Mouse (Mus musculus) neural tube, embryonic 11.5 days (tissue): ENCODE results near the gene Sec11a. TPM values are rescaled to one million over a fixed set of nuclear protein-coding genes. Genes with fewer than 3 reads are reported as not detected.

Experiments used
- ATAC-seq: fragments of 200-750 bp; cut with Nextera tagmentation; 2 replicates; pipeline ENCODE4 v1.8.0; 2017; ENCODE audit warnings: moderate number of reproducible peaks, mild to moderate bottlenecking, moderate TSS enrichment, moderate library complexity; ENCODE audit not compliant: insufficient read depth, low FRiP score, low TSS enrichment
- DNase-seq: peaks from one replicate; pipeline ENCODE4 v3.0.0-alpha.2; 2015; ENCODE audit warnings: low spot score
- H3K27ac ChIP-seq: fragments of 300-500 bp; sonication (generic); 2 replicates; pipeline ENCODE4 v1.5.1; 2014; ENCODE audit warnings: low read depth, mild to moderate bottlenecking, low read length
- H3K27me3 ChIP-seq: fragments of 300-500 bp; sonication (generic); 2 replicates; pipeline ENCODE4 v1.6.1; 2014; ENCODE audit warnings: mild to moderate bottlenecking, low read length, mixed read lengths; ENCODE audit not compliant: control insufficient read depth, insufficient read depth
- H3K36me3 ChIP-seq: fragments of 300-500 bp; sonication (generic); 2 replicates; pipeline ENCODE4 v1.6.1; 2014; ENCODE audit warnings: mild to moderate bottlenecking, low read length, moderate library complexity, mixed read lengths; ENCODE audit not compliant: control insufficient read depth, insufficient read depth
- H3K4me1 ChIP-seq: fragments of 300-500 bp; sonication (generic); 2 replicates; pipeline ENCODE4 v1.6.1; 2014; ENCODE audit warnings: low read length, mixed read lengths; ENCODE audit not compliant: control insufficient read depth, insufficient read depth
- H3K4me2 ChIP-seq: fragments of 300-500 bp; sonication (generic); 2 replicates; pipeline ENCODE4 v1.6.1; 2014; ENCODE audit warnings: low read depth, mild to moderate bottlenecking, moderate library complexity
- H3K4me3 ChIP-seq: fragments of 300-500 bp; sonication (generic); 2 replicates; pipeline ENCODE4 v1.5.1; 2014; ENCODE audit warnings: low read depth, low read length
- H3K9ac ChIP-seq: fragments of 300-500 bp; sonication (generic); 2 replicates; pipeline ENCODE4 v1.6.1; 2014; ENCODE audit warnings: mild to moderate bottlenecking, low read length
- H3K9me3 ChIP-seq: fragments of 300-500 bp; sonication (generic); 2 replicates; pipeline ENCODE4 v1.6.1; 2016; ENCODE audit warnings: low read length; ENCODE audit not compliant: control insufficient read depth
- WGBS: fragments of 180-500 bp; shearing (Covaris S2); extraction: QIAGEN DNeasy Blood & Tissue Kit; methylation state at CpG from one replicate; pipeline ENCODE4 v1.1.7; 2014; 5-methylcytosine and 5-hydroxymethylcytosine counted together
- polyA plus RNA-seq: library from polyadenylated mRNA; unstranded; fragments of >200 nt; fragmentation: Nextera tagmentation; extraction: Ambion mirVana; gene quantifications from 2 replicates; pipeline ENCODE4 v1.2.1, GENCODE M21; 2014

The Sec11a gene
- polyA plus RNA-seq, 1 experiment from 2014 or later, result 181 TPM

- Histone ChIP-seq H3K27me3 (no peaks in the 10 kb centered on the region), H3K36me3 (no peaks in the 10 kb centered on the region), H3K9ac (no peak overlapping the region), H3K4me2 (no peak overlapping the region), H3K4me3 (no peak overlapping the region), H3K27ac (no peak overlapping the region), H3K9me3 (no peaks in the 10 kb centered on the region), H3K4me1 (no peaks in the 10 kb centered on the region)
- no peak for DNase-seq
- ATAC-seq, result no peak
- 76% methylated on average over 2 of the region's 2 CpGs for WGBS
Observed at GRCm38 (mm10) chr7:80971419-80971818, 23.8 kb upstream of the Sec11a start.

- Histone ChIP-seq H3K9ac (no peak overlapping the region), H3K9me3 (no peaks in the 10 kb centered on the region), H3K36me3 (no peaks in the 10 kb centered on the region), H3K4me1 (no peaks in the 10 kb centered on the region), H3K27me3 (no peaks in the 10 kb centered on the region), H3K4me2 (no peak overlapping the region), H3K27ac (no peak overlapping the region), H3K4me3 (no peak overlapping the region)
- WGBS, result 72% methylated on average over 3 of the region's 3 CpGs
- ATAC-seq (no peak), DNase-seq (no peak)
Observed at GRCm38 (mm10) chr7:80970913-80971312, 23.3 kb upstream of the Sec11a start.

- Histone ChIP-seq H3K4me2 (no peak overlapping the region), H3K36me3 (no peaks in the 10 kb centered on the region), H3K4me1 (no peaks in the 10 kb centered on the region), H3K9me3 (no peaks in the 10 kb centered on the region), H3K9ac (no peak overlapping the region), H3K27me3 (no peaks in the 10 kb centered on the region), H3K27ac (no peak overlapping the region), H3K4me3 (no peak overlapping the region)
- no peak for ATAC-seq
- no peak for DNase-seq
- 69% methylated on average over 6 of the region's 6 CpGs for WGBS
Observed at GRCm38 (mm10) chr7:80962799-80963198, 15.2 kb upstream of the Sec11a start.

GRCm38 (mm10) chr7:80959003-80959402, 11.4 kb upstream of the Sec11a start:
- ATAC-seq (no peak), DNase-seq (no peak)
- Histone ChIP-seq H3K27ac (no peak overlapping the region), H3K27me3 (no peaks in the 10 kb centered on the region), H3K36me3 (no peaks in the 10 kb centered on the region), H3K9ac (no peak overlapping the region), H3K9me3 (no peaks in the 10 kb centered on the region), H3K4me1 (no peaks in the 10 kb centered on the region), H3K4me3 (no peak overlapping the region), H3K4me2 (no peak overlapping the region)
- 88% methylated on average over 3 of the region's 3 CpGs for WGBS

- no peak for DNase-seq
- no peak overlapping the region for H3K9ac ChIP-seq
- no peaks in the 10 kb centered on the region for H3K27me3 ChIP-seq
- H3K27ac ChIP-seq, result no peak overlapping the region
- no peaks in the 10 kb centered on the region for H3K9me3 ChIP-seq
- WGBS, result 90% methylated on average over 2 of the region's 2 CpGs
- H3K4me1 ChIP-seq, result no peaks in the 10 kb centered on the region
- no peak for ATAC-seq
- H3K4me2 ChIP-seq, result no peak overlapping the region
- no peak overlapping the region for H3K4me3 ChIP-seq
- no peaks in the 10 kb centered on the region for H3K36me3 ChIP-seq
Observed at GRCm38 (mm10) chr7:80956891-80957290, 9.3 kb upstream of the Sec11a start.

GRCm38 (mm10) chr7:80954251-80954650, 6.7 kb upstream of the Sec11a start:
- Histone ChIP-seq H3K9me3 (no peaks in the 10 kb centered on the region), H3K36me3 (no peaks in the 10 kb centered on the region), H3K27ac (no peak overlapping the region), H3K4me2 (no peak overlapping the region), H3K4me1 (no peaks in the 10 kb centered on the region), H3K27me3 (no peaks in the 10 kb centered on the region), H3K9ac (no peak overlapping the region), H3K4me3 (no peak overlapping the region)
- ATAC-seq (no peak), DNase-seq (no peak)
- 76% methylated on average over 2 of the region's 2 CpGs for WGBS

GRCm38 (mm10) chr7:80952140-80952539, 4.6 kb upstream of the Sec11a start:
- DNase-seq, result no peak
- H3K9me3 ChIP-seq, result no peaks in the 10 kb centered on the region
- H3K4me1 ChIP-seq, result no peaks in the 10 kb centered on the region
- H3K27me3 ChIP-seq, result no peaks in the 10 kb centered on the region
- 71% methylated on average over 3 of the region's 3 CpGs for WGBS
- H3K36me3 ChIP-seq, result no peaks in the 10 kb centered on the region
- no peak overlapping the region for H3K4me2 ChIP-seq
- no peak overlapping the region for H3K27ac ChIP-seq
- ATAC-seq, result no peak
- no peak overlapping the region for H3K4me3 ChIP-seq
- H3K9ac ChIP-seq, result no peak overlapping the region

- Histone ChIP-seq H3K4me2 (no peak overlapping the region), H3K27me3 (no peaks in the 10 kb centered on the region), H3K4me1 (peaks cover 4% of the 10 kb centered on the region; the same call in 1 of the 2 replicates), H3K27ac (no peak overlapping the region), H3K9ac (no peak overlapping the region), H3K4me3 (no peak overlapping the region), H3K36me3 (no peaks in the 10 kb centered on the region), H3K9me3 (no peaks in the 10 kb centered on the region)
- no peak for DNase-seq
- ATAC-seq, result no peak
- WGBS, result 87% methylated on average over 4 of the region's 4 CpGs
Observed at GRCm38 (mm10) chr7:80951461-80951860, 3.9 kb upstream of the Sec11a start.

- Histone ChIP-seq H3K36me3 (no peaks in the 10 kb centered on the region), H3K27me3 (no peaks in the 10 kb centered on the region), H3K4me1 (no peaks in the 10 kb centered on the region), H3K4me2 (no peak overlapping the region), H3K9me3 (no peaks in the 10 kb centered on the region), H3K27ac (no peak overlapping the region), H3K4me3 (no peak overlapping the region), H3K9ac (no peak overlapping the region)
- WGBS, result 93% methylated on average over 4 of the region's 4 CpGs
- no peak for DNase-seq
- no peak for ATAC-seq
Observed at GRCm38 (mm10) chr7:80939808-80940207, 7.8 kb downstream of the Sec11a start.
